Mouse (Mus musculus) CD4-positive, CD25-positive, alpha-beta regulatory T cell, adult 4 months (primary cell): ENCODE data around the gene Snapin. TPM values are rescaled to one million over a fixed set of nuclear protein-coding genes. Genes with fewer than 3 reads are reported as not detected.

ENCODE experiments used
- ATAC-seq: one replicate; pipeline ENCODE4 v1.8.0; 2017
- polyA plus RNA-seq, 2 experiments: library from polyadenylated mRNA; unstranded; fragments of 100-300 nt; shearing (Covaris generic); gene quantifications; one replicate each; pipeline ENCODE4 v1.2.1; 2017

Snapin gene
- polyA plus RNA-seq, 2 experiments from 2014 or later, result 60.4 to 65.0 TPM

GRCm38 (mm10) chr3:90503444-90503843 lies 12.6 kb upstream of the Snapin start:
- peak; percentile 29 for ATAC-seq

- ATAC-seq, result no peak
These were observed 6.8 kb upstream of the Snapin start for GRCm38 (mm10) chr3:90497597-90497996.

- ATAC-seq, result no peak
These were observed 5.2 kb upstream of the Snapin start for GRCm38 (mm10) chr3:90495850-90496525.

- no peak for ATAC-seq
These were observed 3.2 kb upstream of the Snapin start for GRCm38 (mm10) chr3:90493831-90494540.

- peak; percentile 43 for ATAC-seq
These were observed 517 bp upstream of the Snapin start for GRCm38 (mm10) chr3:90491350-90491749.

- no peak for ATAC-seq
These were observed 2.3 kb downstream of the Snapin start for GRCm38 (mm10) chr3:90488576-90488975.

- ATAC-seq, result no peak
These were observed 3.8 kb downstream of the Snapin start for GRCm38 (mm10) chr3:90486998-90487397.

GRCm38 (mm10) chr3:90475831-90476611 lies 14.8 kb downstream of the Snapin start, which contains the start of gene Ilf2:
Gene Ilf2, plus strand, starts transcription at chr3:90476126.
- peak; percentile 99 for ATAC-seq

GRCm38 (mm10) chr3:90475151-90475830 lies 15.5 kb downstream of the Snapin start:
- peak; percentile 7 for ATAC-seq

GRCm38 (mm10) chr3:90472213-90472612 lies 18.6 kb downstream of the Snapin start:
- peak; percentile 49 for ATAC-seq

GRCm38 (mm10) chr3:90467618-90468300 lies 23.1 kb downstream of the Snapin start:
- no peak for ATAC-seq

GRCm38 (mm10) chr3:90466311-90466766 lies 24.5 kb downstream of the Snapin start:
- no peak for ATAC-seq

- peak; percentile 17 for ATAC-seq
These were observed 25.0 kb downstream of the Snapin start, which contains the start of gene Npr1 for GRCm38 (mm10) chr3:90465686-90466310. Gene Npr1, minus strand, starts transcription at chr3:90465866.

- peak; percentile 34 for ATAC-seq
These were observed 25.6 kb downstream of the Snapin start for GRCm38 (mm10) chr3:90465081-90465685.

GRCm38 (mm10) chr3:90464552-90465080 lies 26.2 kb downstream of the Snapin start:
- no peak for ATAC-seq

- no peak for ATAC-seq
These were observed 28.3 kb downstream of the Snapin start for GRCm38 (mm10) chr3:90462579-90462978.

- no peak for ATAC-seq
These were observed 28.9 kb downstream of the Snapin start for GRCm38 (mm10) chr3:90461935-90462334.

- ATAC-seq, result no peak
These were observed 30.5 kb downstream of the Snapin start for GRCm38 (mm10) chr3:90460315-90460714.

GRCm38 (mm10) chr3:90459727-90460126 lies 31.1 kb downstream of the Snapin start:
- ATAC-seq, result no peak

GRCm38 (mm10) chr3:90454931-90455330 lies 35.9 kb downstream of the Snapin start:
- no peak for ATAC-seq
